Mouse (Mus musculus) heart, postnatal 25 days (tissue): ENCODE measurements around the gene Gpr143. TPM values are rescaled to one million over a fixed set of nuclear protein-coding genes. Genes with fewer than 3 reads are reported as not detected.
"Not testable (repeated sequence)": the region's sequence is repeated elsewhere in the genome, so short reads cannot be mapped to it uniquely, and the experiment has no call there.

ENCODE experiments used
- DNase-seq: peaks from one replicate; pipeline ENCODE4 v3.0.0; 2022; ENCODE audit warnings: low spot score
- intact Hi-C: fragments of 180-260 bp; cut with DNase I; formaldehyde crosslinking; loops from one replicate; pipeline ENCODE4 v1.15.1; 2025
- total RNA-seq, 2 experiments: library from RNA; stranded (reverse); gene quantifications; 2 replicates each; pipeline ENCODE4 v1.2.3; 2021

The Gpr143 gene
- total RNA-seq: not detected

GRCm38 (mm10) chrX:152781720-152782403 is at the start of gene Gpr143:
TSS of gene Gpr143 (plus strand) at chrX:152781921.
- intact Hi-C loops: no loop called here
- DNase-seq: no peak

GRCm38 (mm10) chrX:152735283-152735682 is 46.4 kb upstream of the Gpr143 start:
- DNase-seq: no peak
- intact Hi-C loops: no loop called here

GRCm38 (mm10) chrX:152738191-152738590 is 43.5 kb upstream of the Gpr143 start:
- DNase-seq: no peak
- intact Hi-C loops: no loop called here

- DNase-seq: no peak
- intact Hi-C loops: no loop called here
Measured at GRCm38 (mm10) chrX:152738759-152739368, 42.9 kb upstream of the Gpr143 start.

GRCm38 (mm10) chrX:152743642-152744041 is 38.1 kb upstream of the Gpr143 start:
- intact Hi-C loops: no loop called here
- no peak for DNase-seq

- intact Hi-C loops: no loop called here
- DNase-seq: no peak
Measured at GRCm38 (mm10) chrX:152745925-152746324, 35.8 kb upstream of the Gpr143 start.

- no peak for DNase-seq
- intact Hi-C loops: no loop called here
Measured at GRCm38 (mm10) chrX:152755819-152756218, 25.9 kb upstream of the Gpr143 start.

GRCm38 (mm10) chrX:152756293-152756692 is 25.4 kb upstream of the Gpr143 start:
- intact Hi-C loops: no loop called here
- DNase-seq: no peak

GRCm38 (mm10) chrX:152762437-152762836 is 19.3 kb upstream of the Gpr143 start:
- intact Hi-C loops: no loop called here
- DNase-seq: no peak

GRCm38 (mm10) chrX:152762855-152763254 is 18.9 kb upstream of the Gpr143 start:
- DNase-seq: no peak
- intact Hi-C loops: no loop called here

GRCm38 (mm10) chrX:152764171-152764570 is 17.6 kb upstream of the Gpr143 start:
- DNase-seq: no peak
- intact Hi-C loops: no loop called here

GRCm38 (mm10) chrX:152768891-152769599 is 12.7 kb upstream of the Gpr143 start, which contains the start of gene Shroom2:
TSS of gene Shroom2 (minus strand) at chrX:152769465.
- intact Hi-C loops: loop anchor here (5.0 kb wide), 2 partner anchors 48 to 62 kb away; no protein-coding TSS in a partner anchor
- DNase-seq: no peak

- peak; percentile 15 for DNase-seq
- intact Hi-C loops: loop anchor here (5.0 kb wide), 2 partner anchors 48 to 62 kb away; no protein-coding TSS in a partner anchor
Measured at GRCm38 (mm10) chrX:152769600-152770157, 12.0 kb upstream of the Gpr143 start.

- no peak for DNase-seq
- intact Hi-C loops: no loop called here
Measured at GRCm38 (mm10) chrX:152788129-152788528, 6.4 kb downstream of the Gpr143 start.

GRCm38 (mm10) chrX:152788611-152789010 is 6.9 kb downstream of the Gpr143 start:
- intact Hi-C loops: no loop called here
- DNase-seq: no peak

- DNase-seq: no peak
- intact Hi-C loops: no loop called here
Measured at GRCm38 (mm10) chrX:152805317-152805716, 23.6 kb downstream of the Gpr143 start.

GRCm38 (mm10) chrX:152813339-152813738 is 31.6 kb downstream of the Gpr143 start:
- DNase-seq: no peak
- intact Hi-C loops: no loop called here

- no peak for DNase-seq
- intact Hi-C loops: loop anchor here (1.0 to 5.0 kb wide), 3 partner anchors 52 to 200 kb away; partner anchors contain the start of gene Shroom2
Measured at GRCm38 (mm10) chrX:152818996-152819395, 37.3 kb downstream of the Gpr143 start.

- DNase-seq, intact Hi-C loops: not testable (repeated sequence)
Measured at GRCm38 (mm10) chrX:152831003-152831550, 49.4 kb downstream of the Gpr143 start.

- DNase-seq, intact Hi-C loops: not testable (repeated sequence)
Measured at GRCm38 (mm10) chrX:152834940-152835339, 53.2 kb downstream of the Gpr143 start.
